Mouse (Mus musculus): ENCODE results near the gene Klf17. TPM values are rescaled to one million over a fixed set of nuclear protein-coding genes. Genes with fewer than 3 reads are reported as not detected.

Klf17 gene
- total RNA-seq, 2 experiments from 2014 or later = not detected

Other genes with a start within 250 kb of the Klf17 start
- gene Eri3, start 215.3 kb downstream of the Klf17 start, total RNA-seq (2021) = 10 to 100 TPM; 76.4 to 90.5 TPM
- 10 to 100 TPM; 19.9 to 20.1 TPM for gene Dmap1, start 83.4 kb downstream of the Klf17 start, total RNA-seq (2021)
- not detected for gene Gm12845, start 41.2 kb downstream of the Klf17 start, total RNA-seq (2021)
- gene Slc6a9, start 68.9 kb upstream of the Klf17 start, total RNA-seq (2021) = 1 to 10 TPM; 1.7 to 2.1 TPM
- gene Ccdc24, start 106.9 kb upstream of the Klf17 start, total RNA-seq (2021) = under 1 TPM; 0.30 to 0.64 TPM
- gene B4galt2, start 117.8 kb upstream of the Klf17 start, total RNA-seq (2021) = 1 to 10 TPM; 4.0 to 4.4 TPM
- gene Atp6v0b, start 121.7 kb upstream of the Klf17 start, total RNA-seq (2021) = 100 to 1,000 TPM in 1 of 2 experiments, 10 to 100 TPM in 1; 96.3 to 121 TPM
- 1 to 10 TPM; 3.8 TPM for gene Dph2, start 126.4 kb upstream of the Klf17 start, total RNA-seq (2021)
- gene Ipo13, start 149.4 kb upstream of the Klf17 start, total RNA-seq (2021) = 10 to 100 TPM; 68.3 to 72.5 TPM
- gene Artn, start 164.1 kb upstream of the Klf17 start, total RNA-seq (2021) = under 1 TPM in 1 of 2 experiments, not detected in 1; 0.33 TPM

Measured in heart, adult 18-20 months (tissue).